Mouse (Mus musculus) MEL (cell line): ENCODE results near the gene Neil1. TPM values are rescaled to one million over a fixed set of nuclear protein-coding genes. Genes with fewer than 3 reads are reported as not detected.

Experiments used
- DNase-seq: peaks from one replicate; pipeline ENCODE4 v3.0.0; 2011; ENCODE audit warnings: low read depth, low spot score
- H3K27ac ChIP-seq: 2 replicates; pipeline ENCODE4 v1.5.1; 2012; ENCODE audit warnings: low read depth, mild to moderate bottlenecking, control low read depth, low read length, moderate library complexity; ENCODE audit not compliant: control insufficient read depth
- H3K27me3 ChIP-seq, 2 experiments: fragments of 150-350 bp in 1 of 2; sonication (generic) in 1 of 2; 2 replicates each; pipeline ENCODE4 v1.6.1; 2012; ENCODE audit warnings: low read length in 2 of 2, mild to moderate bottlenecking in 2 of 2, improper control_type of control experiment in 1 of 2, moderate library complexity in 1 of 2; ENCODE audit not compliant: insufficient read depth in 2 of 2, control insufficient read depth in 1 of 2
- H3K36me3 ChIP-seq, 2 experiments: 2 replicates each; pipeline ENCODE4 v1.6.1; 2012 to 2014; ENCODE audit warnings: low read length in 2 of 2, improper control_type of control experiment in 1 of 2, inconsistent platforms in 1 of 2, mild to moderate bottlenecking in 1 of 2; ENCODE audit not compliant: insufficient read depth in 2 of 2, control insufficient read depth in 1 of 2
- H3K4me1 ChIP-seq, 2 experiments: fragments of 150-350 bp in 1 of 2; sonication (generic) in 1 of 2; 2 replicates each; pipeline ENCODE4 v1.6.1; 2012; ENCODE audit warnings: low read length in 2 of 2, improper control_type of control experiment in 1 of 2, mild to moderate bottlenecking in 1 of 2; ENCODE audit not compliant: insufficient read depth in 2 of 2, control insufficient read depth in 1 of 2
- H3K4me3 ChIP-seq, 2 experiments: fragments of 150-350 bp in 1 of 2; sonication (generic) in 1 of 2; 2 replicates each; pipeline ENCODE4 v1.5.1; 2012; ENCODE audit warnings: low read depth in 2 of 2, low read length in 2 of 2, mild to moderate bottlenecking in 2 of 2, moderate library complexity in 2 of 2, control low read depth in 1 of 2, improper control_type of control experiment in 1 of 2; ENCODE audit not compliant: control insufficient read depth in 1 of 2, insufficient read depth in 1 of 2
- H3K79me2 ChIP-seq: 2 replicates; pipeline ENCODE4 v1.6.1; 2012; ENCODE audit warnings: mild to moderate bottlenecking, low read length, moderate library complexity; ENCODE audit not compliant: control insufficient read depth, poor library complexity, insufficient read depth
- H3K9ac ChIP-seq: 2 replicates; pipeline ENCODE4 v1.6.1; 2012; ENCODE audit warnings: low read depth, mild to moderate bottlenecking, control low read depth, low read length, moderate library complexity; ENCODE audit not compliant: control insufficient read depth, poor library complexity, severe bottlenecking
- H3K9me3 ChIP-seq: fragments of 150-350 bp; sonication (generic); replicated peaks from 2 replicates; pipeline ENCODE4 v1.6.1; 2012; ENCODE audit warnings: mild to moderate bottlenecking, low read length, improper control_type of control experiment, moderate library complexity; ENCODE audit not compliant: insufficient read depth
- CHD1 ChIP-seq: IDR thresholded peaks from 2 replicates; pipeline ENCODE4 v1.6.1; 2012; ENCODE audit warnings: low read depth, mild to moderate bottlenecking, inconsistent platforms, low read length, improper control_type of control experiment
- CTCF ChIP-seq, 3 experiments: IDR thresholded peaks in 2 of 3; conservative IDR thresholded peaks in 1 of 3; 2 replicates each; pipeline ENCODE4 v1.5.1; 2011 to 2012; ENCODE audit warnings: low read length in 3 of 3, low read depth in 2 of 3, mild to moderate bottlenecking in 2 of 3, improper control_type of control experiment in 1 of 3, inconsistent platforms in 1 of 3, mixed read lengths in 1 of 3, moderate library complexity in 1 of 3; ENCODE audit not compliant: control insufficient read depth in 1 of 3, insufficient read depth in 1 of 3, poor library complexity in 1 of 3, severe bottlenecking in 1 of 3
- E2F4 ChIP-seq: IDR thresholded peaks from 2 replicates; pipeline ENCODE4 v1.6.1; 2011; ENCODE audit warnings: low read depth, low read length, improper control_type of control experiment, borderline replicate concordance
- ELF1 ChIP-seq: IDR thresholded peaks from 2 replicates; pipeline ENCODE4 v1.6.1; 2014; ENCODE audit warnings: low read depth, mild to moderate bottlenecking, inconsistent platforms, low read length, improper control_type of control experiment, moderate library complexity
- EP300 ChIP-seq, 2 experiments: IDR thresholded peaks; 2 replicates each; pipeline ENCODE4 v1.6.1; 2011; ENCODE audit warnings: improper control_type of control experiment in 2 of 2, low read length in 2 of 2, low read depth in 1 of 2, mild to moderate bottlenecking in 1 of 2
- ETS1 ChIP-seq: IDR thresholded peaks from 2 replicates; pipeline ENCODE4 v1.6.1; 2012; ENCODE audit warnings: low read depth, mild to moderate bottlenecking, inconsistent platforms, low read length, improper control_type of control experiment, moderate library complexity
- GATA1 ChIP-seq: IDR thresholded peaks from 2 replicates; pipeline ENCODE4 v1.6.1; 2011; ENCODE audit warnings: low read depth, low read length, improper control_type of control experiment
- MAFK ChIP-seq: IDR thresholded peaks from 2 replicates; pipeline ENCODE4 v1.6.1; 2011; ENCODE audit warnings: low read depth, mild to moderate bottlenecking, low read length, improper control_type of control experiment, borderline replicate concordance
- MAX ChIP-seq: IDR thresholded peaks from 2 replicates; pipeline ENCODE4 v1.6.1; 2011; ENCODE audit warnings: low read length, improper control_type of control experiment
- MAZ ChIP-seq: IDR thresholded peaks from 2 replicates; pipeline ENCODE4 v1.6.1; 2012; ENCODE audit warnings: low read depth, mild to moderate bottlenecking, inconsistent platforms, low read length, improper control_type of control experiment
- MEF2A ChIP-seq: IDR thresholded peaks from 2 replicates; pipeline ENCODE4 v1.6.1; 2014; ENCODE audit warnings: low read depth, mild to moderate bottlenecking, inconsistent platforms, low read length, improper control_type of control experiment; ENCODE audit not compliant: poor library complexity, insufficient replicate concordance, severe bottlenecking; ENCODE audit errors: extremely low read depth
- MXI1 ChIP-seq: IDR thresholded peaks from 2 replicates; pipeline ENCODE4 v1.6.1; 2011; ENCODE audit warnings: mild to moderate bottlenecking, low read depth, low read length, improper control_type of control experiment
- MYC ChIP-seq: IDR thresholded peaks from 2 replicates; pipeline ENCODE4 v1.6.1; 2011; ENCODE audit warnings: low read depth, mild to moderate bottlenecking, low read length, improper control_type of control experiment, moderate library complexity
- NELFE ChIP-seq: IDR thresholded peaks from 2 replicates; pipeline ENCODE4 v1.6.1; 2011; ENCODE audit warnings: low read depth, low read length, improper control_type of control experiment
- SIN3A ChIP-seq: IDR thresholded peaks from 2 replicates; pipeline ENCODE4 v1.6.1; 2012; ENCODE audit warnings: low read length, improper control_type of control experiment, inconsistent platforms
- SMC3 ChIP-seq: IDR thresholded peaks from 2 replicates; pipeline ENCODE4 v1.6.1; 2011; ENCODE audit warnings: low read depth, low read length, improper control_type of control experiment
- TBP ChIP-seq: IDR thresholded peaks from 2 replicates; pipeline ENCODE4 v1.8.0; 2011; ENCODE audit warnings: low read depth, low read length, improper control_type of control experiment
- polyA plus RNA-seq, 2 experiments: library from polyadenylated mRNA; stranded (reverse) in 1 of 2; unstranded in 1 of 2; fragments of >175 nt in 1 of 2; fragments of >200 nt in 1 of 2; gene quantifications; 2 replicates each; pipeline versions ENCODE4 v1.2.1 to v1.2.4; 2012; ENCODE audit warnings: low replicate concordance in 2 of 2, low read depth in 1 of 2; ENCODE audit not compliant: insufficient read length in 2 of 2, insufficient read depth in 1 of 2, missing spikeins in 1 of 2
- total RNA-seq: library from RNA; depleted of rRNA; stranded (reverse); fragments of 300-350 nt; gene quantifications from 2 replicates; pipeline ENCODE4 v1.2.3, GENCODE M21; 2012

The Neil1 gene
- total and polyA plus RNA-seq, 3 experiments = 1.8 to 4.3 TPM; not detected in 1

DNA sequence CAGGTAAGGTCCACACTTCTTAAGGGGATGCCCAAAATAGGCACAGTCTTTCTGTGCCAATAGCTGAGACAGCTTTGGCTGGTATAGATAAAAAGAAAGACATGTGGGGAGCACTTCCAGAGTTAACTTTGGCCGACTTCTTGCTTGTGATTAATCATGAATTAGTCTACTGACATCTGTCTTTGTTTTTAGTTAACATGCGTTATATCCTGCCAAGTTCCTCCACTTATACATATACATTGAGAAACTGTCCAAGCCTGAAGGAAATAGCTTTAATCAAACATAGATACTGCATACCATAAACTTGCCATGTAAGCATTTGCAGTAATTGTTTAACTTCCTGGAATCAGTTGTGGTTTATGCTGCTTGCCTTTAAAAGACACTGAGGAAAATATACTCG lies 48.6 kb upstream of the Neil1 start:
- H3K9ac ChIP-seq = no peak overlapping the region
- peaks cover 0 to 3% of the 10 kb centered on the region in 2 experiments; a peak in 2 of 4 replicates for H3K36me3 ChIP-seq
- peak overlapping the region; percentile 13; the same call in 1 of the 2 replicates for H3K27ac ChIP-seq
- no peaks in the 10 kb centered on the region for H3K27me3 ChIP-seq
- no peaks in the 10 kb centered on the region for H3K79me2 ChIP-seq
- peak; percentile 43 for DNase-seq
- no peak overlapping the region for H3K4me3 ChIP-seq
- no peaks in the 10 kb centered on the region for H3K9me3 ChIP-seq
- TF ChIP-seq MEF2A (peak; percentile 42; the same call in 1 of the 2 replicates), NELFE (no peak), MAX (peak; percentile 40; the same call in 1 of the 2 replicates), CHD1 (no peak), MAZ (no peak), EP300 (IDR thresholded peaks at IDR 0.05; ENCODE audit: low read depth in 1 of 2, low read length in 2 of 2) (peak; percentile 39 to 55; a peak in 1 of 4 replicates), MAFK (peak; percentile 44), ETS1 (peak; percentile 59), MXI1 (peak; percentile 28; the same call in 1 of the 2 replicates), SIN3A (peak; percentile 31; the same call in 1 of the 2 replicates), ELF1 (0 out of 2 replicates have a peak, but pooled peaks have one; percentile 12)
- TF ChIP-seq, all 39 proteins: peak for 8
- peaks cover 4 to 6% of the 10 kb centered on the region in 2 experiments for H3K4me1 ChIP-seq

DNA sequence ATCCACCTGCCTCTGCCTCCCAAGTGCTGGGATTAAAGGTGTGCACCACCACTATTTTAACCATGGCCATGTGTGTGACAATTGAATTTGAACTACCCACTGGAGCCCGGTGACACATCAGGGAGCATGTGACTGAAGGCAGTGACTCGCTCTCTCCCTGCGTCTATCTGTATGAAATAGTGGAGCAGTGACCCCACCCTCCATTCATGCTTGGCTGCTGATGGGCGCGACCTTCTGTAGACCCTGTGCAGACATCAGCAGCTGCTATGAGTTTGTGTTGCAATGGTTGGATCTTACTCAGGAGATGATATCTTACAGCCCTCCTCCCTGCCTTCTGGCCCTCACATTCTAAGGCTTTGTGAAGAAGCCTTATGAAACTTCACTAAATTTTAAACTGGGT lies 20.3 kb upstream of the Neil1 start:
- Histone ChIP-seq H3K79me2 (no peaks in the 10 kb centered on the region), H3K4me1 (no peaks in the 10 kb centered on the region), H3K4me3 (no peak overlapping the region), H3K27me3 (no peaks in the 10 kb centered on the region), H3K9me3 (no peaks in the 10 kb centered on the region), H3K9ac (no peak overlapping the region), H3K36me3 (no peaks in the 10 kb centered on the region), H3K27ac (no peak overlapping the region)
- TF ChIP-seq GATA1 (no peak), SMC3 (no peak), MYC (no peak), TBP (no peak), CTCF (IDR thresholded peaks at IDR 0.05 in 2 of 3, conservative IDR thresholded peaks at IDR 0.05 in 1 of 3; ENCODE audit: control insufficient read depth in 1 of 3, insufficient read depth in 1 of 3, low read depth in 2 of 3, low read length in 3 of 3, poor library complexity in 1 of 3, severe bottlenecking in 1 of 3) (no peak), E2F4 (no peak), ETS1 (no peak)
- DNase-seq = no peak
